Mouse (Mus musculus): ENCODE results near the gene Tex44.
"Not testable (repeated sequence)": the region's sequence is repeated elsewhere in the genome, so short reads cannot be mapped to it uniquely, and the experiment has no call there.

Tex44 gene

DNA sequence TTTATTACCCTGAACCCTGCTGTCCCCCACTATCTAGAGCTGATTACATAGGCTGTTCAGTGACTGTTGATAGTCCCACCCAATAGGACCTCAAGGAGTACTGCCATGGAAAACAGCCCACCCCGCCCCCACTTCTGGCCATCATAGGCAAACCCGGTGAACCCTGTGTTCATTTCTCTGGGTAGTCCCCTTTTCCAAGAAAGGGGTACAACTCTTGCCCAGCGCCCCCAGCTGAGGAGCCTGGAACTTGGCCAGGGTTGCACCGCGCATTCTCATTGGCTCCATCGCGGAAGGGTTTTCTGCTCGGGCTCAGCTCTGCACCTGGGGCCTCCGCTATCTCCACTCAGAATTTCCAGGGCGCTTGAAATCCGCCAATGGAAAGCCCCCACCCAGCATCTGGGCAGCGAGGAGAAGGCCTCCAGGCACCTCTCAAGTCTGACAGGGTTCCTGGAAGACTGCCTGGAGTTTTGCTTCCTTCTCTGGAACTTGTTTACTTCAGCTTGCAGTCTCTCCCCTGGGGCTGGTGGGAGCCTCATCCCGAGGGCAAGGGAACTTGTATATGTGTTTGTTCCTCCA lies 21.6 kb downstream of the Tex44 start:
- no peak for DNase-seq (ENCODE audit: inconsistent ontology term)

DNA sequence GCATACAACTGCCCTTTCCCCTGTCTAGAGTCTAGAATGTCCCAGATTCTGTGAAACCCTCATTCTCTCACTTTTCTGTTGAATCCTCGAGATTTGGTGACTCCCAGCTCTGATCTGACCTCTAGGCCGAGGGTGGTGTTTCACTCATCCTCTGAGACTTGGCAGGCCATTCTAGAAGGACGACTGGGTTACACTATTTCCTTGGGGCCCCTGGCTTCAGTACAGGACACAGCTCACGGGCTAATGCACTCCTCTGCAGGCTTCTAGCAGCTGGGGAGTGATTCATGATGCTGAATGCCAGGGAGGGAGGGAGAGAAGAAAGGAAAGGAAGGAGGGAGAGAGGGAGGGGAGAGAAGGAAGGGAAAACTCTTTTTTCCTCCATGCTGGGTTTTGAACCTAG lies 22.1 kb downstream of the Tex44 start:
- DNase-seq (ENCODE audit: inconsistent ontology term), result peak; percentile 66

DNA sequence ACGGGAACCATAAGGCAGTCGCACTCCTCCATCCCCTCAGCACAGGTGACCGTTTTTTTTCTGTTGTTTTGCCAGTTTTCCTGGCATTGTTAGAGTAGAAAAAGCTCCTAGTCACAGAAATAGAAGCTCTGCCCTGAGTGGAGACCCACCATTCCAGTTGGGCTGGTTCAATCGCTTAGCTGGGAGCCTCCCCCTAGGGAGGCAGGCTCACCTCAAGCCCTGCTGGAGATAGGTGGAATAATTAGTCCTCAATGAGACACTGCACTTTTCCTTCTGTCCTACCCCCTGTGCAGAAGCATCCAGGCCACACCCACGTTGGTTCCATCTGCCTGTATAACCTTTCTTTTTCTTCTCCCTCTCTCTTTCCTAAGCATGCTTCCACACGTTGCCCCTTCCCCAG lies 23.8 kb downstream of the Tex44 start:
- no peak for DNase-seq (ENCODE audit: inconsistent ontology term)

DNA sequence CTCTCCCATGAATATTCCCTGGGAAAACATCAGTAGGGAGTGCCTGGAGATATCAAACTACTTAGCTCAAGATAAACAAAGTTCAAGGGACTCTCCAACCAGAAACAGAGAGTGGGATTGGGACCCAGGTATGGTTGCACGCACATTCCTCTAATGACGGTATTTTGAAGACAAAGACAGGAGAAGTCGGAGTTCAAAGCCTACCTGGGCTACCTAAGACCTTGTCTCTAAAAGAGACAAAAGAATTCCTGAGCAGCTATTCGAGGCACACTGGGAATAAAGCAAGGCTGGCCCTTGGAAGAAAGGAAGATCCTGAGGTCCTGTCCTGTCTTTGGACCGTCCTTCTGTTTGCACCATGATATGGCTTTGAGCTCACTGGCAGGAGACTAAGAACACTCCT lies 26.6 kb downstream of the Tex44 start:
- DNase-seq (ENCODE audit: inconsistent ontology term), result no peak

DNA sequence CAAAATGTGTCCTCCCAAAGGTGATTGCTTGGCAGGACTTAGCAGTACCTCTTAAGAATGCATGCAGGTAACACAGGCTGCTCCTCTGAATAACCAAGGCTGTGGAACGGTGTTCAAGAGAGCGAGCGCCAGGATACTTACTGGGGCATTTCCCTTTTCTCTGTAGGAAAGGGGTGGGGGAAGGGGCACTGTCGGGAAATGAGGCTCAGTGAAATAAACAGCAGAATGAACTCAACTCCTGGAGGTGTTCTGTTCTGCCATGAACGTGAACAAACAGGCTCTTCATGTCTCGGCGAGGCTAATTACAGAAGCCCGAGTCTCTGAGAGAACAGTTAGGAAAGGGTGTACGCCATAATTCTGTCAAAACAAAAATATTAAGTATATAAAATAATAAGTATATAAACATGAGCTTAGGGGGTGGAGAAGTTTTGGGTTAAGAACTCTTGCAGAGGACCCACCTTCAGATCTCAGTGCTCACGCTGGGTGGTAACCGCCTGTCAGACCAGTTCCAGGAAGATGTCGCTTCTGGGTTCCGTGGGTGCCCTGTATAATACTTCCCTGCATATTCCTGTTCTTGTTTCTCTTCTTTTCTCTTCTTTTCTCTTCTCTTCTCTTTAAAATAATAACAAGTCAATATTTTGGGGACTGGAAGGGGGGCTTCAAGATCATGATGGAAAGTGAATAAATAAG lies 30.9 kb downstream of the Tex44 start:
- no peak for DNase-seq (ENCODE audit: inconsistent ontology term)

DNA sequence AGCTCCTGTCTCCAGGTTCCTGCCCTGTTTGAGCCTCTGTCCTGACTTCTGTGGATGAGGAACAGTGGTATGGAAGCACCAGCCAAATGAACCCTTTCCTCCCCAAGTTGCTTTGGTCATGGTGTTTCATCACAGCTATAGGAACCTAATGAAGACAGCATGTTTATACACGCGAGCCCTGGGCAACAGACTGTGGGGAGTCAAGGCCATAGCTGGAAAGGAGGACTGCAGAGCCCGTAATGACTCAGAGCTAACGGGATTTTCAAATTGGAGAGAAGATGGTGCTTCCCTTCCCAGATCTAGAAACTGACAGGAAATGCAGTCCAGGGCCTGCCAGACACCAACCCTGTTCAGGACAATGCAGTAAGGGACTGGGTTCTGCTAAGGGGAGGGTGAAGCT lies 33.2 kb downstream of the Tex44 start:
- DNase-seq (ENCODE audit: inconsistent ontology term), result no peak

DNA sequence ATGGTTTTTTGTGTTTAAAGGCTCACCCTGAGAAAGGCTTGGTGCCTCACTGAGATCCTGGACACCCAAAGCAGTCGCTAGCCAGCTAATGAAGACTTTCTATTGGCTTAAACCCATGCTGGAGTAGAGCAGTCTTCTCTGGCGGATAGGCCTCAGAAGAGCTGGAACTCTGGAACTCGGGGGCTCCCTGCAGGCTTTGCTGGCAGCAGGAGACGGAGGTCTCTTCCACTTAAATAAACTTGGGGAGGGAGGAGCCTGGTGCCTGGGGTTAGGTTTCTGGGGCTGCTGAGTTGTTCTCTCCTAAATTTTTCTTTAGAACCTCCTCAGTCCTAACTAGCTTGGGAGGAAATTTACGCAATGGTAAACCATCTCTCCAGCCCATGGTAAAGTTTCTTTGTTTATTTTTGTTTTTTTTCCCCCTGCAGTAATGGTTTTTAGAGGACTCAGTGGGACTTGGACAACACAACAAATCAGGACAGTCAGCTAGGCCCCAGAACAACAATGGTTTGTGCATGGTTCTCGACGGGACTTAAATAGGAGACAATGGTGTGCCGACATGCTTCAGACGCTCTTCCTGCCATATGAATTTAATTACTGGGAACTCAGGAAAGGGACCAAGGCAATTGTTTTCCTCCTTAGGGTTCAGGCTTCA lies 38.2 kb downstream of the Tex44 start:
- no peak for DNase-seq (ENCODE audit: inconsistent ontology term)

DNA sequence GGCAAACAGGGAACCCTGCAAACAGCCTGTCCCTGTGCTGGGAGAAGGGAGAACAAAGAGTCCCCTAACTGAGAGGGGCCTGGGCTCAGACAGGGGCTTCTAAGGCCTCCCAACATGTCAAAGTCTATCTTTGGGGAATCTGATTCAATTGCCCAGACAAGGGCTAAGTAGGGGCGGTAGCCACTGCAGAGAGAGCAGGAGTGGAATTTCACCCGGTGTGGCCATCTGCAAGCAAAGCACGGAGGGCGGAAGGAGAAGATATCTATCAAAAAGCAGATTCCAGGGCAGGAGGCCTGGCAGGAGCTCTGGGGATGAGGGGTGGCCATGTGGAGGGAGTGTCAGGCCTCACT lies 38.7 kb downstream of the Tex44 start:
- DNase-seq (ENCODE audit: inconsistent ontology term), result no peak

DNA sequence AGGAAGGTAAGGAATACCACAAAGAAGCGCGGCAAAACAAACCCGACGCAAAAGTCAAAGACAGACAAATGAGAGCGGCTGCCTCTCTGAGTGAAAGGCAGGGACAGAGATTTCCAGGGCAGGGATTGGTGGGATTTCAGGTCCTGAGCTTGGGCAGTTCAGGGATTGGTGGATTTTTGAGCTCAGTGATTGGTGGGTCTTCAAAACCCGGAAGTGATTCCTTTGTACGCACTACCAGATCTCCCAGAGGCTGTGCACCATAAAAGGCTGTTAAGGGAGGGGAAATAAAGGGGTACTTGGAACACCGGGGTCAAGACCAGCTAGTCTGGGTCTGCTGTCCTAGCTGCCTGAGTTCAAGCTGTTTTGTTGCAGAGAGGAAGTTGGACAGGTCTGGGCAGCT lies 41.3 kb downstream of the Tex44 start:
- DNase-seq (ENCODE audit: inconsistent ontology term), result no peak

DNA sequence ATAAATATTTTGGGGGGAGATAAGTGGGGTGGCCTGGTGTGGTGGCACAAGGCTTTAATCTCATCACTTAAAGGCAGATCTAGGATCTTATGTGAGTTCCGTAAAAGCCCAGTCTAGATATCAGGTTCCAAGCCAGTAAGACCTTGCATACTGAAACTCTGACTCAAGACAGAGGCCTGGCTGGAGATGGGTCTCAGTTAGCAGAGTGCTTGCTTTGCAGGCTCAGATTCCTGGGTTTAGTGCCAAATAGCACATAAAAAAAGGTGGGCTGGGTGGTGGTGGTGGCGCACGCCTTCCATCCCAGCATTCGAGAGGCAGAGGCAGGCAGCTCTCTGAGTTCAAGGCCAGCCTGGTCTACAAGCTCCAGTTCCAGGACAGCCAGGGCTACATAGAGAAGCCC lies 43.7 kb downstream of the Tex44 start:
- DNase-seq (ENCODE audit: inconsistent ontology term), result no peak

DNA sequence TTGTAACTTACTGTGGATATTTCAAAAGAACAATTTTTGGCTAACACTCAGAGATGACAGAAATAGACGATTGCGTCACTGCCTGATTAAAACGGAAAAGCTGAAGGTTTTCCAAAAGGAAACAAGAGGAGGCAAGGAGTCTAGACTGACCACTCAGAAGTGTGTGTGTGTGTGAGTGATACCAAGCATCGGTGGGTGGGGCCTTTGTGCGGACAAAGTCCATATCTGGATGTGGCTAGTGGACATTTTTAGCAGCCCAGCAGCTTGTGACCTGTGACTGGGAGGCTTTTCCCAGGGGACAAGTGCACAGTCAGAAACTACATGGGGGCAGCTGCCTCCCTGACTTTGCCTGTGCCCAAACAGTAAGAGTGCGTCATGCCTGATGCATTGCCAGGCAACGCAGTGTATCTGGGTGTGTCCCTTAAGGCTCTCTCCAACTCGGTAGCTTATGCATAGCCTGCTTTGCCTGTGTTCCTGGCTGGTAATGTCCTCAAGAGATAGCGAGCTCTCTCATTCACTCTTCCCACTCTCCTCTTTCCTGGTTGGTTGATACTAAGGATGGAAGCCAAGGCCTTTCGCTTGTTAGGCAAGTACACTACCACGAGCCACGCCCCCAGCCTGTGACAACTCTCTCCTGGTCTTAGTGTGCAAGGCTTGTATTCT lies 44.5 kb downstream of the Tex44 start:
- DNase-seq (ENCODE audit: inconsistent ontology term), result peak; percentile 63

DNA sequence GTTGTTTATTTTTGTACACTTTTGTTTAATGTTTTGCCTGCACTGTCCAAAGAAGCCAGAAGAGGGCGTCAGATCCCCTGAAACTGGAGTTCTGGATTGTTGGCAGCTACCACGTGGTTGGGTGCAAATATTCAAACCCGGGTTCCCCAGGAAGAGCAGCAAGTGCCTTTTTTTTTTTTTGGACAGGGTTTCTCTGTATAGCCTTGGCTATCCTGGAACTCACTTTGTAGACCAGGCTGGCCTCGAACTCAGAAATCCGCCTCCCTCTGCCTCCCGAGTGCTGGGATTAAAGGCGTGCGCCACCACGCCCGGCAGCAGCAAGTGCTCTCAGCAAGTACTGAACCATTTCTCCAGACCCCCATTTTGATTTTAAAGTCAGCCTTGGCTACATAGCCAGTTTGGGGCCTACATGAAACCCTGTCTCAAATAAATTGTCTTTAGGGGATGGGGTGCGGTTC lies 45.4 kb downstream of the Tex44 start:
- DNase-seq (ENCODE audit: inconsistent ontology term), result not testable (repeated sequence)

DNA sequence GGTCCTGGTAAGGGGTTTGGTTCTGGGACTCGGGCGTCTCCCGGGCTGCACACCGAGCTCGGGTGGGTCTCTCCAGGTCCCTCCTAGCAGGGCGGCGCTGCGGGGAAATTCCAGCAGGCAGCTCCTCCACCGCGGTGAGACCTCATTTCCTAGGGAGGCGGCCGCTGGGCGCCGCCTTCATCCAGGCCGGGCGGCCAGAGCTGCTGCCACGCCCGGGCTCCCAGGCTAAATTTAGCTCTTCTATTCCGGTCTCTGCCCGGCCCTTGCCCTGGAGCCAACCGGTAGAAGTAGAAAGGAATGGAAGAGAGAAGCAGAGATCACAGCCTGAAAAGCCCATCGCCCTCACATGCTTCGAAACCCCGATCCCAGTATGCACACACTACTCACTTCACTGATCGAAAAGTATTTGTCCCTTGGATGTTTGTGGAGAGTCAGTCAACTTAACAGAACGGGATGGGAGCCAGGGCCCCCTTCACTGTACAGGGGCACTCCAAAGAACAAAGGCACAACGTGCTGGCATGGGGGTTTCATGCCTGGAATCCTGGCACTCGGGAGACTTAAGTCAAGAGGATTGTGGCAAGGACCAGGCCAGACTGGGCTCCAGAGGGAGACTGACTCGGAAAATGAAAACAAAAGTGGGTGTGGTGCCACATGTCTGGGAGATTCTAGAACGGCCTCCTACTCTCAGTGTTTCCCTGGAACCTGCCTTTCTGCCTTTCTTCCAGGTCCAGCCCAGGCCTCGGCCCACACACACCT lies 46.2 kb downstream of the Tex44 start:
- peak; percentile 83 for DNase-seq (ENCODE audit: inconsistent ontology term)

DNA sequence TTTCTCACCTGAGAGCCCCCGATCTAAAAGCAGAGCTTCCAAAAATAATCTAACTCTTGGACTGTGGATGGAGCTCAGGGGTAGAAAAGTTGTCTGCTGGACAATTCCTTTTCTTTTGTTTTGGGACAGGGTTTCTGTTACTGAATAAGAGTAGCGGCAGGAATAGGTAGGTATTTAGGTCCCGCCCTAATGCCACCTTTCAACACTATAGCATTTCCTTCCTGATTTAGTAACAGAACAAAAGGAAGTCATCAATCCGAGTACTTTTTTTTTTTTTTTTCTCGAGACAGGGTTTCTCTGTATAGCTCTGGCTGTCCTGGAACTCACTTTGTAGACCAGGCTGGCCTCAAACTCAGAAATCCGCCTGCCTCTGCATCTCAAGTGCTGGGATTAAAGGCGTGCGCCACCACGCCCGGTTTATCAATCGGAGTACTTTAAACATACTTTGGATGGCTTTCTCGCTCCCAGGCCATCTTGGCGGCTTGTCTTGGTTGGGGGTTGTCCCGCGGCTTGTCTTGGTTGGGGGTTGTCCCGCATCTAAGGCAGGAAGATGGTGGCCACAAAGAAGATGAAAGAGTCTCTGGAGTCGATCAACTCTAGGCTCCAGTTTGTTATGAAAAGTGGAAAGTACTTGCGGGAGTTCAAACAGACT lies 47.1 kb downstream of the Tex44 start:
- DNase-seq (ENCODE audit: inconsistent ontology term), result no peak

Measured in Muller cell, postnatal 12 days (primary cell).